Mouse (Mus musculus) CH12.LX (cell line): ENCODE data around the gene Rmdn2. TPM values are rescaled to one million over a fixed set of nuclear protein-coding genes. Genes with fewer than 3 reads are reported as not detected.

Source experiments
- DNase-seq: peaks from one replicate; pipeline ENCODE4 v3.0.0-alpha.2; 2013; ENCODE audit errors: extremely low read depth
- H3K27ac ChIP-seq: 2 replicates; pipeline ENCODE4 v1.5.1; 2012; ENCODE audit warnings: low read depth, mild to moderate bottlenecking, control low read depth, moderate library complexity; ENCODE audit not compliant: insufficient read depth
- H3K27me3 ChIP-seq: replicated peaks from 2 replicates; pipeline ENCODE3; 2012; ENCODE audit warnings: inconsistent platforms
- H3K36me3 ChIP-seq, 2 experiments: replicated peaks in 1 of 2; 2 replicates each; pipeline versions ENCODE3 to v1.6.1; 2012; ENCODE audit warnings: inconsistent platforms in 1 of 2, low read length in 1 of 2, mild to moderate bottlenecking in 1 of 2, mixed read lengths in 1 of 2, moderate library complexity in 1 of 2; ENCODE audit not compliant: control insufficient read depth in 1 of 2, insufficient read depth in 1 of 2
- H3K4me1 ChIP-seq, 2 experiments: 2 replicates each; pipeline ENCODE4 v1.6.1; 2012; ENCODE audit warnings: inconsistent platforms in 1 of 2, moderate library complexity in 1 of 2; ENCODE audit not compliant: insufficient read depth in 2 of 2, control insufficient read depth in 1 of 2
- H3K4me2 ChIP-seq: 2 replicates; pipeline ENCODE4 v1.6.1; 2012; ENCODE audit warnings: low read depth, mild to moderate bottlenecking, control low read depth; ENCODE audit not compliant: poor library complexity, insufficient read depth, severe bottlenecking
- H3K4me3 ChIP-seq, 3 experiments: fragments of 150-350 bp in 1 of 3; sonication (generic) in 1 of 3; replicated peaks in 1 of 3; 2 replicates each; pipeline versions ENCODE3 to v1.5.1; 2011 to 2012; ENCODE audit warnings: low read depth in 2 of 3, low read length in 2 of 3, mild to moderate bottlenecking in 2 of 3, moderate library complexity in 2 of 3, control low read depth in 1 of 3, improper control_type of control experiment in 1 of 3, inconsistent platforms in 1 of 3, mixed read lengths in 1 of 3; ENCODE audit not compliant: poor library complexity in 1 of 3
- H3K79me2 ChIP-seq: replicated peaks from 2 replicates; pipeline ENCODE4 v1.6.1; 2012; ENCODE audit warnings: mild to moderate bottlenecking, moderate library complexity; ENCODE audit not compliant: control insufficient read depth, poor library complexity, insufficient read depth, severe bottlenecking; ENCODE audit errors: extremely low read depth
- H3K9ac ChIP-seq: 2 replicates; pipeline ENCODE4 v1.6.1; 2012; ENCODE audit warnings: low read depth, mild to moderate bottlenecking, control low read depth, moderate library complexity; ENCODE audit not compliant: insufficient read depth
- H3K9me3 ChIP-seq: replicated peaks from 2 replicates; pipeline ENCODE3; 2012; ENCODE audit warnings: low read length, inconsistent platforms, mixed read lengths
- EP300 ChIP-seq: IDR thresholded peaks from 2 replicates; pipeline ENCODE4 v1.6.1; 2011; ENCODE audit warnings: low read length, improper control_type of control experiment
- ETS1 ChIP-seq: conservative IDR thresholded peaks from 2 replicates; pipeline ENCODE4 v1.6.1; 2012; ENCODE audit warnings: low read depth, mild to moderate bottlenecking, inconsistent platforms, low read length, improper control_type of control experiment, moderate library complexity
- GABPA ChIP-seq: IDR thresholded peaks from 2 replicates; pipeline ENCODE4 v1.6.1; 2012; ENCODE audit warnings: low read depth, low read length, improper control_type of control experiment, inconsistent platforms; ENCODE audit not compliant: insufficient replicate concordance
- HCFC1 ChIP-seq: IDR thresholded peaks from 2 replicates; pipeline ENCODE4 v1.6.1; 2012; ENCODE audit warnings: low read depth, mild to moderate bottlenecking, inconsistent platforms, low read length, improper control_type of control experiment
- MAFK ChIP-seq: IDR thresholded peaks from 2 replicates; pipeline ENCODE4 v1.6.1; 2011; ENCODE audit warnings: low read length, improper control_type of control experiment; ENCODE audit not compliant: insufficient replicate concordance
- MAZ ChIP-seq: IDR thresholded peaks from 2 replicates; pipeline ENCODE4 v1.6.1; 2012; ENCODE audit warnings: low read depth, mild to moderate bottlenecking, inconsistent platforms, low read length, improper control_type of control experiment, moderate library complexity
- MXI1 ChIP-seq: IDR thresholded peaks from 2 replicates; pipeline ENCODE4 v1.6.1; 2011; ENCODE audit warnings: mild to moderate bottlenecking, low read depth, low read length, improper control_type of control experiment
- NRF1 ChIP-seq: IDR thresholded peaks from 2 replicates; pipeline ENCODE4 v1.6.1; 2014; ENCODE audit warnings: low read depth, mild to moderate bottlenecking, inconsistent platforms, low read length, improper control_type of control experiment, moderate library complexity
- RAD21 ChIP-seq: IDR thresholded peaks from 2 replicates; pipeline ENCODE4 v1.6.1; 2011; ENCODE audit warnings: low read depth, mild to moderate bottlenecking, low read length, improper control_type of control experiment, moderate library complexity
- RCOR1 ChIP-seq: conservative IDR thresholded peaks from 2 replicates; pipeline ENCODE4 v1.6.1; 2012; ENCODE audit warnings: low read depth, mild to moderate bottlenecking, inconsistent platforms, low read length, improper control_type of control experiment
- TBP ChIP-seq: conservative IDR thresholded peaks from 2 replicates; pipeline ENCODE4 v1.6.1; 2011; ENCODE audit warnings: low read depth, low read length, improper control_type of control experiment
- TCF12 ChIP-seq: IDR thresholded peaks from 2 replicates; pipeline ENCODE4 v1.6.1; 2014; ENCODE audit warnings: low read depth, mild to moderate bottlenecking, inconsistent platforms, low read length, improper control_type of control experiment
- UBTF ChIP-seq: IDR thresholded peaks from 2 replicates; pipeline ENCODE4 v1.6.1; 2012; ENCODE audit warnings: low read depth, mild to moderate bottlenecking, inconsistent platforms, low read length, improper control_type of control experiment, moderate library complexity
- USF2 ChIP-seq: conservative IDR thresholded peaks from 2 replicates; pipeline ENCODE4 v1.6.1; 2011; ENCODE audit warnings: low read depth, low read length, improper control_type of control experiment
- ZKSCAN1 ChIP-seq: IDR thresholded peaks from 2 replicates; pipeline ENCODE4 v1.6.1; 2012; ENCODE audit warnings: low read depth, inconsistent platforms, low read length, improper control_type of control experiment, borderline replicate concordance
- dilution Hi-C: fragments of 300-500 bp; cut with MboI; formaldehyde crosslinking; loops from 2 replicates; pipeline ENCODE4 v1.14.3; 2020; ENCODE audit warnings: low sequenced_read_pairs; ENCODE audit not compliant: extremely low pct_unique_long_range_greater_than_20kb, extremely low pct_ligation_motif_present
- in situ Hi-C: fragments of 300-500 bp; cut with MboI; formaldehyde crosslinking; loops from 3 replicates; pipeline ENCODE4 v1.14.3; 2019; ENCODE audit warnings: low sequenced_read_pairs, low pct_ligation_motif_present, low pct_unique_long_range_greater_than_20kb, mixed read lengths
- polyA plus RNA-seq: library from polyadenylated mRNA; unstranded; fragments of >175 nt; gene quantifications from 2 replicates; pipeline ENCODE4 v1.2.1, GENCODE M21; 2012; ENCODE audit warnings: low read depth; ENCODE audit not compliant: insufficient read length
- total RNA-seq, 2 experiments: library from RNA; depleted of rRNA; stranded (reverse); fragments of 300-350 nt in 1 of 2; fragments of >200 nt in 1 of 2; gene quantifications; 2 replicates each; pipeline ENCODE4 v1.2.3; 2012 to 2014

Rmdn2 gene
- total and polyA plus RNA-seq, 3 experiments = 0.59 to 3.0 (median 2.2) TPM

GRCm38 (mm10) chr17:79705671-79706455, 94.2 kb downstream of the Rmdn2 start:
- dilution Hi-C loops = no loop called here
- H3K4me1 ChIP-seq = no peaks in the 10 kb centered on the region

GRCm38 (mm10) chr17:79708168-79708567, 96.5 kb downstream of the Rmdn2 start:
- Histone ChIP-seq H3K27me3 (no peaks in the 10 kb centered on the region), H3K4me1 (no peaks in the 10 kb centered on the region), H3K79me2 (no peaks in the 10 kb centered on the region), H3K4me3 (no peak overlapping the region), H3K9me3 (no peaks in the 10 kb centered on the region), H3K9ac (no peak overlapping the region), H3K27ac (no peak overlapping the region), H3K4me2 (0 out of 2 replicates have a peak overlapping the region, but pooled peaks have one; percentile 36), H3K36me3 (no peaks in the 10 kb centered on the region)
- dilution Hi-C loops (no loop called here), in situ Hi-C loops (loop anchor here (25.0 kb wide), 1 partner anchor 479 kb away; no protein-coding TSS in a partner anchor)
- TF ChIP-seq EP300 (no peak), TBP (no peak)
- no peak for DNase-seq

More at GRCm38 (mm10) chr17:79705671-79706455, 94.2 kb downstream of the Rmdn2 start:
- no peak overlapping the region for H3K4me3 ChIP-seq
- no peak for DNase-seq
- no peak overlapping the region for H3K4me2 ChIP-seq
- H3K27ac ChIP-seq = no peak overlapping the region
- in situ Hi-C loops = loop anchor here (25.0 kb wide), 1 partner anchor 481 kb away; no protein-coding TSS in a partner anchor
- H3K27me3 ChIP-seq = no peaks in the 10 kb centered on the region
- H3K36me3 ChIP-seq = no peaks in the 10 kb centered on the region
- H3K9me3 ChIP-seq = no peaks in the 10 kb centered on the region
- TF ChIP-seq UBTF (no peak), GABPA (no peak), MAZ (no peak), USF2 (no peak), MAFK (no peak), ETS1 (no peak), TCF12 (no peak), RAD21 (no peak), TBP (no peak), ZKSCAN1 (no peak), NRF1 (no peak), HCFC1 (no peak), MXI1 (no peak), RCOR1 (no peak)
- H3K79me2 ChIP-seq = no peaks in the 10 kb centered on the region
- H3K9ac ChIP-seq = no peak overlapping the region
